Mouse (Mus musculus) hindbrain, embryonic 15.5 days (tissue): ENCODE data around the gene Syna. TPM values are rescaled to one million over a fixed set of nuclear protein-coding genes. Genes with fewer than 3 reads are reported as not detected.

ENCODE experiments used
- ATAC-seq: fragments of 200-750 bp; cut with Nextera tagmentation; 2 replicates; pipeline ENCODE4 v1.8.0; 2017; ENCODE audit warnings: low read depth, moderate number of reproducible peaks, moderate TSS enrichment; ENCODE audit not compliant: low FRiP score
- H3K27ac ChIP-seq: fragments of 300-500 bp; sonication (generic); replicated peaks from 2 replicates; pipeline ENCODE4 v1.5.1; 2015; ENCODE audit warnings: mild to moderate bottlenecking, inconsistent platforms
- H3K27me3 ChIP-seq: fragments of 300-500 bp; sonication (generic); 2 replicates; pipeline ENCODE4 v1.6.1; 2015; ENCODE audit warnings: control low read depth, inconsistent platforms
- H3K36me3 ChIP-seq: fragments of 300-500 bp; sonication (generic); 2 replicates; pipeline ENCODE4 v1.6.1; 2015; ENCODE audit warnings: control low read depth, inconsistent platforms
- H3K4me1 ChIP-seq: fragments of 300-500 bp; sonication (generic); replicated peaks from 2 replicates; pipeline ENCODE4 v1.6.1; 2015; ENCODE audit warnings: control low read depth, inconsistent platforms
- H3K4me2 ChIP-seq: fragments of 300-500 bp; sonication (generic); 2 replicates; pipeline ENCODE4 v1.6.1; 2015; ENCODE audit warnings: moderate library complexity, mild to moderate bottlenecking, inconsistent platforms
- H3K4me3 ChIP-seq: fragments of 300-500 bp; sonication (generic); 2 replicates; pipeline ENCODE4 v1.5.1; 2015; ENCODE audit warnings: mild to moderate bottlenecking, inconsistent platforms
- H3K9ac ChIP-seq: fragments of 300-500 bp; sonication (generic); 2 replicates; pipeline ENCODE4 v1.6.1; 2015; ENCODE audit warnings: inconsistent platforms
- H3K9me3 ChIP-seq: fragments of 300-500 bp; sonication (generic); 2 replicates; pipeline ENCODE4 v1.6.1; 2016; ENCODE audit warnings: control low read depth, inconsistent platforms
- WGBS: fragments of 180-500 bp; shearing (Covaris S2); methylation state at CpG from one replicate; pipeline ENCODE4 v1.1.7; 2015; 5-methylcytosine and 5-hydroxymethylcytosine counted together
- microRNA-seq: library from miRNA; unstranded; fragments of <30 nt; microRNA quantifications from one replicate; pipeline ENCODE4, GENCODE M21; 2016
- polyA plus RNA-seq: library from polyadenylated mRNA; unstranded; fragments of >200 nt; fragmentation: Nextera tagmentation; extraction: Ambion mirVana; gene quantifications from 2 replicates; pipeline ENCODE4 v1.2.1, GENCODE M21; 2015

Gene Syna
- polyA plus RNA-seq, 1 experiment from 2014 or later: 0.88 TPM

GRCm38 (mm10) chr5:134521806-134522205 lies 38.2 kb downstream of the Syna start:
- H3K36me3 ChIP-seq: peaks cover 48% of the 10 kb centered on the region
- no peak overlapping the region for H3K4me3 ChIP-seq
- WGBS: 88% methylated on average over 7 of the region's 7 CpGs
- no peak overlapping the region for H3K4me2 ChIP-seq
- H3K4me1 ChIP-seq: no peaks in the 10 kb centered on the region
- no peak for ATAC-seq
- no peak overlapping the region for H3K27ac ChIP-seq
- H3K9ac ChIP-seq: no peak overlapping the region
- H3K27me3 ChIP-seq: no peaks in the 10 kb centered on the region
- H3K9me3 ChIP-seq: no peaks in the 10 kb centered on the region

DNA sequence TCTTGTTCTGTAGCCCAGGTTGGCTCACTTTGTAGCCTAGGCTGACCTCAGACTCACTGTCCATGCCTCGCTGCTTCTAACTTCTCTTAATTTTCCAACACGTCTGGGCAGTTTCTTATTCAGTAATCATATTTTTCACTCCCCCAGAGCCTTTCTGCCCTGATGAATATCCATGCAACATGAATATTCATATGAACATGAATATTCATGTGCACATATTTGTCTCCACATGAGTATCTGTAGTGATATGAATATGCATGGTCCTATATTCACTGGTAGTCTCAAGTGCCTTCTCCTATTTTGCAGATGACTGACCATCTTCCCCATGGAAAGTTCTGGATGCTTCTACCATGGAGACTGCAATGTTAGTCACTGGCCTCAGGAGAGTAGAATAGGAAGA lies 38.8 kb downstream of the Syna start:
- Histone ChIP-seq H3K36me3 (peaks cover 55% of the 10 kb centered on the region), H3K27ac (peak overlapping the region; percentile 35; the same call in 1 of the 2 replicates), H3K9ac (no peak overlapping the region), H3K4me1 (no peaks in the 10 kb centered on the region), H3K9me3 (no peaks in the 10 kb centered on the region), H3K4me3 (no peak overlapping the region), H3K4me2 (no peak overlapping the region), H3K27me3 (no peaks in the 10 kb centered on the region)
- 49% methylated on average over 2 of the region's 2 CpGs for WGBS
- no peak for ATAC-seq

- peaks cover 65% of the 10 kb centered on the region for H3K36me3 ChIP-seq
- no peaks in the 10 kb centered on the region for H3K9me3 ChIP-seq
- no peaks in the 10 kb centered on the region for H3K4me1 ChIP-seq
- H3K4me3 ChIP-seq: no peak overlapping the region
- no peak overlapping the region for H3K4me2 ChIP-seq
- ATAC-seq: no peak
- no peak overlapping the region for H3K27ac ChIP-seq
- 97% methylated on average over 4 of the region's 4 CpGs for WGBS
- no peaks in the 10 kb centered on the region for H3K27me3 ChIP-seq
- H3K9ac ChIP-seq: no peak overlapping the region
These were observed 39.9 kb downstream of the Syna start for GRCm38 (mm10) chr5:134520120-134520519.

- ATAC-seq: no peak
- Histone ChIP-seq H3K9ac (no peak overlapping the region), H3K9me3 (no peaks in the 10 kb centered on the region), H3K4me1 (no peaks in the 10 kb centered on the region), H3K4me3 (no peak overlapping the region), H3K4me2 (no peak overlapping the region), H3K27ac (no peak overlapping the region), H3K36me3 (peaks cover 71% of the 10 kb centered on the region), H3K27me3 (no peaks in the 10 kb centered on the region)
- 94% methylated on average over 5 of the region's 5 CpGs for WGBS
These were observed 40.5 kb downstream of the Syna start for GRCm38 (mm10) chr5:134519471-134519870.

DNA sequence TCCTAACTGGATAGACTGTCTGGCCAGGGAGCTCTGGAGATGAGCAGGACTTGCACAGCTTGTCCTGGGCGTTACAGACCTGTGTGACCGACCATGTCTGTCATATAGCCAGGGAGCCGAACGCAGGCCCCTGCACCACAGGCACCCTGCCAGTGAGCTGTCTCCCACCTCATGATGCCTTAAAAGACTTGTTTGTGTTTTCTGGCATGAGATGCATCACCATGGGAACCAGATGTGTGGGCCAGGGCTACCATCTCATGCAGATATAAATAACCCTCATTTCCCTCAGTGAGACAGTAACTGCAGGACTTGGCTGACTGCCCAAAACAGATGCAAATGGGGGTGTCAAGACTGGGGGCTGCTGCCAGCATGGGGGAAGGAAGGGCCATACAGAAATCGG lies 47.9 kb downstream of the Syna start:
- H3K27me3 ChIP-seq: no peaks in the 10 kb centered on the region
- peaks cover 75% of the 10 kb centered on the region for H3K36me3 ChIP-seq
- 30% methylated on average over 5 of the region's 5 CpGs for WGBS
- no peaks in the 10 kb centered on the region for H3K9me3 ChIP-seq
- H3K4me3 ChIP-seq: no peak overlapping the region
- H3K9ac ChIP-seq: no peak overlapping the region
- ATAC-seq: peak; percentile 79
- H3K4me2 ChIP-seq: no peak overlapping the region
- peaks cover 8% of the 10 kb centered on the region for H3K4me1 ChIP-seq
- H3K27ac ChIP-seq: peak overlapping the region; percentile 52

DNA sequence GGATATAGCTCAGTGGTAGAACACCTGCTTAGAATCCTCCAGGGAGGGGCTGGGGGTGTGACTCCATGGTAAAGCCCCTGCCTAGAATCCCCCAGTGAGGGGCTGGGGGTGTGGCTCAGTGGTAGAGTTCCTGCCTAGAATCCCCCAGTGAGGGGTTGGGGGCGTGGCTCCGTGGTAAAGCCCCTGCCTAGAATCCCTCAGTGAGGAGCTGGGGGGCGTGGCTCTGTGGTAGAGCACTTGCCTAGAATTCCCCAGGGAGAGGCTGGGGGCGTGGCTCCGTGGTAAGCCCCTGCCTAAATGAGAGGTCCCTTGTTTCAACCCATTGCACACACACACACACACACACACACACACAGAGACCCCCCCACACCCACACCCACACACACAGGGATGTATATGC lies 49.7 kb downstream of the Syna start:
- Histone ChIP-seq H3K27ac (no peak overlapping the region), H3K4me2 (no peak overlapping the region), H3K27me3 (no peaks in the 10 kb centered on the region), H3K4me3 (no peak overlapping the region), H3K9ac (no peak overlapping the region), H3K9me3 (no peaks in the 10 kb centered on the region), H3K4me1 (peaks cover 8% of the 10 kb centered on the region), H3K36me3 (peaks cover 57% of the 10 kb centered on the region)
- 96% methylated on average over 5 of the region's 5 CpGs for WGBS
- no peak for ATAC-seq

- Histone ChIP-seq H3K27me3 (no peaks in the 10 kb centered on the region), H3K27ac (no peak overlapping the region), H3K9ac (no peak overlapping the region), H3K4me1 (peaks cover 8% of the 10 kb centered on the region), H3K4me3 (no peak overlapping the region), H3K4me2 (no peak overlapping the region), H3K9me3 (no peaks in the 10 kb centered on the region), H3K36me3 (peaks cover 47% of the 10 kb centered on the region)
- ATAC-seq: no peak
- 89% methylated on average over 5 of the region's 5 CpGs for WGBS
These were observed 51.0 kb downstream of the Syna start for GRCm38 (mm10) chr5:134508965-134509364.

Small RNA genes lying within 50 kb of the gene (microRNA-seq; reads per million reads assigned to microRNA genes)
- not detected for gene Mir7228

Other genes with a start within 250 kb of the Syna start
- gene Gtf2i, start 245.4 kb downstream of the Syna start, polyA plus RNA-seq: 145 and 150 TPM in 2 replicates
- 69.0 and 73.7 TPM in 2 replicates for gene Gtf2ird1, start 103.5 kb downstream of the Syna start, polyA plus RNA-seq
- 13.8 and 14.9 TPM in 2 replicates for gene Clip2, start 7.7 kb downstream of the Syna start, polyA plus RNA-seq
- 190 and 194 TPM in 2 replicates for gene Rfc2, start 21.2 kb upstream of the Syna start, polyA plus RNA-seq
- gene Lat2, start 54.9 kb upstream of the Syna start, polyA plus RNA-seq: 4.0 and 4.2 TPM in 2 replicates
- 336 TPM in 2 replicates for gene Eif4h, start 79.3 kb upstream of the Syna start, polyA plus RNA-seq
- 23.0 and 25.8 TPM in 2 replicates for gene Limk1, start 128.4 kb upstream of the Syna start, polyA plus RNA-seq
- gene Eln, start 187.2 kb upstream of the Syna start, polyA plus RNA-seq: 21.0 and 24.5 TPM in 2 replicates